Mouse (Mus musculus) mouse embryonic stem cell (cell line): ENCODE results near the gene Sema6d.

Experiments used
- in situ Hi-C, 2 experiments: fragments of 300-500 bp; cut with MboI; formaldehyde crosslinking; loops; 1 replicate in 1 of 2; 3 replicates in 1 of 2; pipeline ENCODE4 v1.14.3; 2019 to 2020; ENCODE audit warnings: low sequenced_read_pairs in 2 of 2, low pct_unique_long_range_greater_than_20kb in 1 of 2, mixed read lengths in 1 of 2; ENCODE audit not compliant: unreplicated experiment in 1 of 2

Gene Sema6d

GRCm38 (mm10) chr2:124430708-124431107 lies 340.9 kb downstream of the Sema6d start:
- in situ Hi-C loops: no loop called here

GRCm38 (mm10) chr2:124435382-124436002 lies 345.7 kb downstream of the Sema6d start:
- in situ Hi-C loops: no loop called here

- in situ Hi-C loops: no loop called here
These were observed 346.9 kb downstream of the Sema6d start for GRCm38 (mm10) chr2:124436704-124437103.

GRCm38 (mm10) chr2:124444199-124444598 lies 354.4 kb downstream of the Sema6d start:
- in situ Hi-C loops: no loop called here

- in situ Hi-C loops: no loop called here
These were observed 366.1 kb downstream of the Sema6d start for GRCm38 (mm10) chr2:124455881-124456280.

GRCm38 (mm10) chr2:124456999-124457398 lies 367.2 kb downstream of the Sema6d start:
- in situ Hi-C loops: no loop called here

- in situ Hi-C loops: no loop called here
These were observed 368.3 kb downstream of the Sema6d start for GRCm38 (mm10) chr2:124458028-124458427.

- in situ Hi-C loops: no loop called here
These were observed 371.2 kb downstream of the Sema6d start for GRCm38 (mm10) chr2:124460956-124461355.

GRCm38 (mm10) chr2:124461378-124461851 lies 371.6 kb downstream of the Sema6d start:
- in situ Hi-C loops: no loop called here

GRCm38 (mm10) chr2:124465004-124465946 lies 375.5 kb downstream of the Sema6d start:
- in situ Hi-C loops: no loop called here

GRCm38 (mm10) chr2:124467429-124467828 lies 377.7 kb downstream of the Sema6d start:
- in situ Hi-C loops: no loop called here

- in situ Hi-C loops: no loop called here
These were observed 380.7 kb downstream of the Sema6d start for GRCm38 (mm10) chr2:124470346-124471042.

- in situ Hi-C loops: no loop called here
These were observed 383.1 kb downstream of the Sema6d start for GRCm38 (mm10) chr2:124472674-124473507.

- in situ Hi-C loops: no loop called here
These were observed 388.1 kb downstream of the Sema6d start for GRCm38 (mm10) chr2:124477904-124478303.

GRCm38 (mm10) chr2:124478526-124478925 lies 388.8 kb downstream of the Sema6d start:
- in situ Hi-C loops: no loop called here

GRCm38 (mm10) chr2:124485761-124486160 lies 396.0 kb downstream of the Sema6d start:
- in situ Hi-C loops: no loop called here

- in situ Hi-C loops: no loop called here
These were observed 400.4 kb downstream of the Sema6d start for GRCm38 (mm10) chr2:124490010-124490801.
